Mouse (Mus musculus) forebrain, embryonic 15.5 days (tissue): ENCODE data around the gene Ube2v1. TPM values are rescaled to one million over a fixed set of nuclear protein-coding genes. Genes with fewer than 3 reads are reported as not detected.

Experiments used
- ATAC-seq: fragments of 200-750 bp; cut with Nextera tagmentation; replicated peaks from 2 replicates; pipeline ENCODE4 v1.8.0; 2017; ENCODE audit warnings: mild to moderate bottlenecking, moderate TSS enrichment, moderate library complexity
- H3K27ac ChIP-seq: fragments of 300-500 bp; sonication (generic); replicated peaks from 2 replicates; pipeline ENCODE4 v1.5.1; 2015; ENCODE audit warnings: mild to moderate bottlenecking, inconsistent platforms
- H3K27me3 ChIP-seq: fragments of 300-500 bp; sonication (generic); 2 replicates; pipeline ENCODE4 v1.6.1; 2015; ENCODE audit warnings: inconsistent platforms
- H3K36me3 ChIP-seq: fragments of 300-500 bp; sonication (generic); 2 replicates; pipeline ENCODE4 v1.6.1; 2015; ENCODE audit warnings: mild to moderate bottlenecking, inconsistent platforms
- H3K4me1 ChIP-seq: fragments of 300-500 bp; sonication (generic); 2 replicates; pipeline ENCODE4 v1.6.1; 2015; ENCODE audit warnings: inconsistent platforms
- H3K4me2 ChIP-seq: fragments of 300-500 bp; sonication (generic); replicated peaks from 2 replicates; pipeline ENCODE4 v1.6.1; 2015; ENCODE audit warnings: mild to moderate bottlenecking, inconsistent platforms
- H3K4me3 ChIP-seq: fragments of 300-500 bp; sonication (generic); 2 replicates; pipeline ENCODE4 v1.5.1; 2015; ENCODE audit warnings: mild to moderate bottlenecking, inconsistent platforms
- H3K9ac ChIP-seq: fragments of 300-500 bp; sonication (generic); replicated peaks from 2 replicates; pipeline ENCODE4 v1.6.1; 2015; ENCODE audit warnings: mild to moderate bottlenecking, inconsistent platforms
- H3K9me3 ChIP-seq: fragments of 300-500 bp; sonication (generic); 2 replicates; pipeline ENCODE4 v1.6.1; 2016; ENCODE audit warnings: inconsistent platforms
- WGBS: fragments of 180-500 bp; shearing (Covaris S2); methylation state at CpG from one replicate; pipeline ENCODE4 v1.1.7; 2015; ENCODE audit warnings: mixed read lengths; 5-methylcytosine and 5-hydroxymethylcytosine counted together
- polyA plus RNA-seq: library from polyadenylated mRNA; unstranded; fragments of >200 nt; fragmentation: Nextera tagmentation; extraction: Ambion mirVana; gene quantifications from 2 replicates; pipeline ENCODE4 v1.2.1, GENCODE M21; 2015

The Ube2v1 gene
- polyA plus RNA-seq, 1 experiment from 2014 or later = 267 TPM

DNA sequence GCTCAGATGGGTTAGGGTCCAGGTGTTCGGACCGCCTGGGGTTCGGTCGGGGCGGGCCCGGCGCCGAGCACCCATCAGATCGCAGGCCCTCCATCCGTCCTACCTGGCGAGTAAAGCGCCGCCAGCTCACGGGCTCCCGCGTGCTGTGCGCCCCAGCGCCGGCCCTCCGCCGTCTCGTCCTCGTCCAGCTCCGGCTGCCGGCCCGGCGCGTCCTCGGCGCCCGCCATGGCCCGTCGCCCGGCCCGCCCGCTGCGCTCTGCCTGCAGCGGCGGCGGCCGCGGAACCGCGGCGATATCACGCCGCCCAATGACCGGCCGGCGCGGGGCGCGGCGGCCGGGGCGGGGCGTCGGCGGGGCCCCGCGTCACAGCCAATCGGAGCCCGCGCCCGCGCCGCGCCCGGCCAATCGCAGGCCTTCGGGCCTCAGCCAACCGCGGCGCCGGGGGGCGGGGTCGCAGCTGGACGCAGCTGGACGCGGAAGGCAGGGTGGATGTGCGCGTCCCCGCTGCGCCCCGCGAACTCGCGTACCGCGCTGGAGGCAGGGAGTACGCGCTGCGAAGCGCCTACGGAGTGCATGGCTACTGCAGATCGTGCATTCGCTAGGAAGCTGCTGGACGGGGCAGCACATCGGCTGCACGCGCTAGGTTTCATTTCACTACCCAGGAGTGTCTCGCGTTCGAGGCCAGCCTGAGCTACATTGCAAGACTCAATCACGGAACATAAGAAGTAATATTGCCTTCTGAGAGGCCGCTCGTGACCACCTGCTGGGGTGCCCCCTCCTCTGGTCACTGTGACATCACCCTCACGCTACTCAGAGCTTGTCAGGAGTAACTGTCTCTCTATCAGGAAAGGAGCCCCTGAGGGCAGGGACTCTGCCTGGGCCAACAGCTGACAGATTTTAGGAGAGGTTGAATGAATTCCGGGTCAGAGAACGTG is 29.6 kb upstream of the Ube2v1 start, which contains the start of gene Gm20431:
Gm20431 (minus strand) TSS at position 227 of the 934 bp plus-strand sequence.
- H3K4me1 ChIP-seq = peaks cover 28% of the 10 kb centered on the region
- WGBS = under 1% methylated on average over 94 of the region's 110 CpGs
- H3K36me3 ChIP-seq = no peaks in the 10 kb centered on the region
- no peaks in the 10 kb centered on the region for H3K9me3 ChIP-seq
- peak within 1 kb of the TSS; percentile 88 for H3K4me3 ChIP-seq
- ATAC-seq = peak; percentile 93
- peak within 1 kb of the TSS; percentile 88 for H3K4me2 ChIP-seq
- peak within 1 kb of the TSS; percentile 31; the same call in 1 of the 2 replicates for H3K27ac ChIP-seq
- H3K27me3 ChIP-seq = peaks cover 8% of the 10 kb centered on the region; the same call in 1 of the 2 replicates
- peak within 1 kb of the TSS; percentile 83 for H3K9ac ChIP-seq

DNA sequence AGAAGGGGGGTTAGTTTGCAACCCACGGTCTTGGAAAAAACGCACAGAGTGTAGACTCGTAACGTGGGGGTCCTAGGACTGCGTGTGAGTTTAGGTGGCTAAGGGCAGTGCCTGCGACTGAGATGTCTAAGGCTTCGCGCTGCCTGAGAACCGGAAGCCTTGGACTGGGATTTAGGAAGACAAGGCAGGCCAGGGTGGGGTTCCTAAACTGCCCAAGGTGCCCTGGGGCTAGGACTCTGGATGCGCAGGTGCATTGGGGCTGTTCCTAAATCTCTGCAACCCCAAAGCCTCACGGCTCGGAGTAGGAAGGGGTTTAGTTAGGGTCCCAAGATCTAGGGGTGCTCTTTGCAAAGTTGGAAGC is 28.7 kb upstream of the Ube2v1 start:
- peak; percentile 19; the same call in 1 of the 2 replicates for ATAC-seq
- H3K9me3 ChIP-seq = no peaks in the 10 kb centered on the region
- WGBS = under 1% methylated on average over 12 of the region's 12 CpGs
- H3K9ac ChIP-seq = peak overlapping the region; percentile 83
- no peak overlapping the region for H3K27ac ChIP-seq
- H3K27me3 ChIP-seq = peaks cover 8% of the 10 kb centered on the region; the same call in 1 of the 2 replicates
- peak overlapping the region; percentile 88 for H3K4me3 ChIP-seq
- H3K4me2 ChIP-seq = peak overlapping the region; percentile 88
- peaks cover 28% of the 10 kb centered on the region for H3K4me1 ChIP-seq
- H3K36me3 ChIP-seq = no peaks in the 10 kb centered on the region

- ATAC-seq = peak; percentile 1; the same call in 1 of the 2 replicates
- WGBS = 21% methylated on average over 13 of the region's 13 CpGs
Measured at GRCm38 (mm10) chr2:167659847-167660610, 28.1 kb upstream of the Ube2v1 start.

DNA sequence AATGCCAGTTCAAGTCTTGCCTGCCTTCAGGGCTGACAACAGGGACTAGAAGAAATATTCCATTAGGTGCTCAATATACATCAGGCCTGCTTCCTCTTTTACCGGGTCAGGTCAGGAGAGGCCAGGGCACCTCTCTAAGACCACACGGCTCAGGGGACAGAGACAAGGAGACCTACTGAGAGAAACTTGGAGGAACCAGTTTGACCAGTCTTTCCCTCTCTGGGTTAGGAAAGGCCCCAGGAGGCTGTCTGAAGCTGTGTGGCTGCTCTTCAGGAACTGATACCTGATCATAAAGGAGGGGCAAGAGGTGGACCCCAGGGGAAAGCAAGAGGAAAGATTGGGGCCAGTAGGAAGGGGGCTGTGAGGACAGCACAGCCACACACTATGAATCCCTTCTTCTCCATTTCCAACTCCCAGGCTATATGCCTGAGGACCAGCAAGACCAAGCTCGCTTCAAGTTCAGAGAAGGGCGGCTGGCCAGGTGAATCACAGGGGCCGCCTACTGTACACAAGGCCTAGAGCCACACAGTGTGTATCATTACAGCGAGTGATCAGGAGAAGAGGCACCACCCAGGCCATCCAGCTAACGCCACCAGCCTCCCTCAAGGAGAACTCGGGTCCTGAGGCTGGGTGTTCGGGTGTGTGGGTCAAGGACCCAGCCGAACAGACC is 27.4 kb upstream of the Ube2v1 start:
- peaks cover 6% of the 10 kb centered on the region; the same call in 1 of the 2 replicates for H3K27me3 ChIP-seq

More at GRCm38 (mm10) chr2:167659847-167660610, 28.1 kb upstream of the Ube2v1 start:
- Histone ChIP-seq H3K9me3 (no peaks in the 10 kb centered on the region), H3K4me3 (peak overlapping the region; percentile 88), H3K4me1 (peaks cover 28% of the 10 kb centered on the region), H3K27ac (no peak overlapping the region), H3K9ac (peak overlapping the region; percentile 83), H3K27me3 (peaks cover 8% of the 10 kb centered on the region; the same call in 1 of the 2 replicates), H3K36me3 (no peaks in the 10 kb centered on the region), H3K4me2 (peak overlapping the region; percentile 88)

GRCm38 (mm10) chr2:167658712-167659111 is 26.8 kb upstream of the Ube2v1 start:
- ATAC-seq = no peak
- no peaks in the 10 kb centered on the region for H3K36me3 ChIP-seq
- H3K4me2 ChIP-seq = no peak overlapping the region
- H3K27me3 ChIP-seq = peaks cover 6% of the 10 kb centered on the region; the same call in 1 of the 2 replicates
- no peak overlapping the region for H3K4me3 ChIP-seq
- 82% methylated on average over 11 of the region's 11 CpGs for WGBS
- H3K27ac ChIP-seq = no peak overlapping the region
- no peaks in the 10 kb centered on the region for H3K9me3 ChIP-seq
- H3K9ac ChIP-seq = no peak overlapping the region
- peaks cover 28% of the 10 kb centered on the region for H3K4me1 ChIP-seq

More for the DNA sequence above, 27.4 kb upstream of the Ube2v1 start:
- Histone ChIP-seq H3K4me2 (0 out of 2 replicates have a peak overlapping the region, but pooled peaks have one; percentile 88), H3K4me1 (peaks cover 28% of the 10 kb centered on the region), H3K9me3 (no peaks in the 10 kb centered on the region), H3K4me3 (0 out of 2 replicates have a peak overlapping the region, but pooled peaks have one; percentile 88), H3K27ac (no peak overlapping the region), H3K36me3 (no peaks in the 10 kb centered on the region), H3K9ac (no peak overlapping the region)
- no peak for ATAC-seq
- WGBS = 84% methylated on average over 10 of the region's 10 CpGs

GRCm38 (mm10) chr2:167657973-167658372 is 26.1 kb upstream of the Ube2v1 start:
- no peak overlapping the region for H3K9ac ChIP-seq
- no peak for ATAC-seq
- 92% methylated on average over 4 of the region's 4 CpGs for WGBS

GRCm38 (mm10) chr2:167656629-167657478 is 25.0 kb upstream of the Ube2v1 start:
- no peak for ATAC-seq
- no peaks in the 10 kb centered on the region for H3K9me3 ChIP-seq
- H3K4me3 ChIP-seq = no peak overlapping the region
- no peaks in the 10 kb centered on the region for H3K27me3 ChIP-seq
- H3K4me2 ChIP-seq = no peak overlapping the region
- H3K27ac ChIP-seq = no peak overlapping the region
- WGBS = 87% methylated on average over 16 of the region's 16 CpGs
- H3K9ac ChIP-seq = no peak overlapping the region
- H3K4me1 ChIP-seq = peaks cover 22% of the 10 kb centered on the region
- H3K36me3 ChIP-seq = no peaks in the 10 kb centered on the region

More at GRCm38 (mm10) chr2:167657973-167658372, 26.1 kb upstream of the Ube2v1 start:
- H3K27ac ChIP-seq = no peak overlapping the region
- no peak overlapping the region for H3K4me2 ChIP-seq
- no peaks in the 10 kb centered on the region for H3K36me3 ChIP-seq
- H3K4me1 ChIP-seq = peaks cover 28% of the 10 kb centered on the region
- H3K27me3 ChIP-seq = peaks cover 6% of the 10 kb centered on the region; the same call in 1 of the 2 replicates
- H3K4me3 ChIP-seq = no peak overlapping the region
- no peaks in the 10 kb centered on the region for H3K9me3 ChIP-seq

GRCm38 (mm10) chr2:167654911-167655600 is 23.2 kb upstream of the Ube2v1 start:
- H3K27ac ChIP-seq = no peak overlapping the region
- no peaks in the 10 kb centered on the region for H3K9me3 ChIP-seq
- H3K4me1 ChIP-seq = peaks cover 10% of the 10 kb centered on the region
- WGBS = 88% methylated on average over 10 of the region's 10 CpGs
- no peaks in the 10 kb centered on the region for H3K36me3 ChIP-seq
- ATAC-seq = no peak
- no peak overlapping the region for H3K9ac ChIP-seq
- H3K4me2 ChIP-seq = no peak overlapping the region
- H3K27me3 ChIP-seq = no peaks in the 10 kb centered on the region
- H3K4me3 ChIP-seq = no peak overlapping the region

DNA sequence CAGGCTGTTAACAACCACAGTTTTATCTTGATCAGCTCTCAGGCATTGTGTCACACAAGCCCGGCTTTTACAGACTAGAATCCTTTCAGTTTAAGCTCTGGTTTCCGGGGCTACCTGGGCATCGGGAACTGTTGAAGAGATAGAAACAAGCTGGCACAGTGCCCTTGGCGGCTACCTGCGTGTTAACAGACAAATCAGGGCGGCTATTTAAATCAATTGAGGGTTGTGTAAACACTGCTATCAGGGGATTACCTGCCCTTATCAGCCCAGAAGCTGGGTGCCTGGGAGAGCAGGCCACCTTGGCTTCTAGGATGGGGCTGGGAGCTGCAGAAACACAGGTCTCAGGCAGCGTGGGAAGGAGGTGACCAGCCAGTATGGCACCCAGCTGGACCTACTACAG is 20.8 kb upstream of the Ube2v1 start:
- no peak overlapping the region for H3K4me2 ChIP-seq
- H3K4me1 ChIP-seq = no peaks in the 10 kb centered on the region
- H3K27ac ChIP-seq = no peak overlapping the region
- WGBS = 81% methylated on average over 7 of the region's 7 CpGs
- no peak for ATAC-seq
- no peaks in the 10 kb centered on the region for H3K27me3 ChIP-seq
- no peaks in the 10 kb centered on the region for H3K9me3 ChIP-seq
- no peak overlapping the region for H3K9ac ChIP-seq
- no peak overlapping the region for H3K4me3 ChIP-seq
- no peaks in the 10 kb centered on the region for H3K36me3 ChIP-seq

GRCm38 (mm10) chr2:167651622-167652021 is 19.7 kb upstream of the Ube2v1 start:
- no peak overlapping the region for H3K4me2 ChIP-seq
- no peak for ATAC-seq
- H3K4me3 ChIP-seq = no peak overlapping the region
- H3K27me3 ChIP-seq = no peaks in the 10 kb centered on the region
- H3K27ac ChIP-seq = no peak overlapping the region
- no peaks in the 10 kb centered on the region for H3K4me1 ChIP-seq
- H3K9me3 ChIP-seq = no peaks in the 10 kb centered on the region
- H3K9ac ChIP-seq = no peak overlapping the region
- no peaks in the 10 kb centered on the region for H3K36me3 ChIP-seq
- 81% methylated on average over 9 of the region's 9 CpGs for WGBS
